Mouse (Mus musculus): ENCODE results near the gene Gabarapl1. TPM values are rescaled to one million over a fixed set of nuclear protein-coding genes. Genes with fewer than 3 reads are reported as not detected.
A peak's percentile ranks its signal among the peaks of the same experiment; 100 is the strongest.
"Not testable (repeated sequence)": the region's sequence is repeated elsewhere in the genome, so short reads cannot be mapped to it uniquely, and the experiment has no call there.

The Gabarapl1 gene
- polyA plus RNA-seq (2012; ENCODE audit: insufficient read depth, low replicate concordance): 25.5 and 160 TPM in 2 replicates

- Histone ChIP-seq H3K9me3 (no peaks in the 10 kb centered on the region), H3K4me3 (replicated peaks) (peak within 1 kb of the TSS; percentile 98), H3K36me3 (replicated peaks; ENCODE audit: low read length) (peaks cover 38% of the 10 kb centered on the region), H3K4me1 (peaks cover 50% of the 10 kb centered on the region), H3K27me3 (replicated peaks) (no peaks in the 10 kb centered on the region)
- no peak for TF ChIP-seq FLI1 (IDR thresholded peaks at IDR 0.05; ENCODE audit: low read length)
Observed at GRCm38 (mm10) chr6:129532942-129533860, at the start of gene Gabarapl1. TSS of gene Gabarapl1 (plus strand) at chr6:129533160.

- Histone ChIP-seq H3K27me3 (replicated peaks) (no peaks in the 10 kb centered on the region), H3K4me1 (no peaks in the 10 kb centered on the region), H3K4me3 (replicated peaks) (no peak overlapping the region), H3K9me3 (no peaks in the 10 kb centered on the region), H3K36me3 (replicated peaks; ENCODE audit: low read length) (peaks cover 11% of the 10 kb centered on the region)
- TF ChIP-seq FLI1 (IDR thresholded peaks at IDR 0.05; ENCODE audit: low read length) (no peak), GATA1 (IDR thresholded peaks at IDR 0.05; ENCODE audit: borderline replicate concordance, low read length) (no peak)
Observed at GRCm38 (mm10) chr6:129494924-129495323, 38.0 kb upstream of the Gabarapl1 start.

- TF ChIP-seq GATA1 (IDR thresholded peaks at IDR 0.05; ENCODE audit: borderline replicate concordance, low read length): no peak
- TF ChIP-seq FLI1 (IDR thresholded peaks at IDR 0.05; ENCODE audit: low read length): no peak
- no peaks in the 10 kb centered on the region for H3K9me3 ChIP-seq
- H3K4me3 ChIP-seq (replicated peaks): no peak overlapping the region
- no peaks in the 10 kb centered on the region for H3K4me1 ChIP-seq
- peaks cover 24% of the 10 kb centered on the region for H3K36me3 ChIP-seq (replicated peaks; ENCODE audit: low read length)
- H3K27me3 ChIP-seq (replicated peaks): no peaks in the 10 kb centered on the region
Observed at GRCm38 (mm10) chr6:129497345-129498218, 35.4 kb upstream of the Gabarapl1 start.

- peaks cover 24% of the 10 kb centered on the region for H3K36me3 ChIP-seq (replicated peaks; ENCODE audit: low read length)
- not testable (repeated sequence) for H3K4me1 ChIP-seq; H3K27me3 ChIP-seq (replicated peaks); H3K4me3 ChIP-seq (replicated peaks); H3K9me3 ChIP-seq
Observed at GRCm38 (mm10) chr6:129499516-129499915, 33.4 kb upstream of the Gabarapl1 start.

GRCm38 (mm10) chr6:129503471-129503870 is 29.5 kb upstream of the Gabarapl1 start:
- H3K27me3 ChIP-seq (replicated peaks): no peaks in the 10 kb centered on the region
- H3K36me3 ChIP-seq (replicated peaks; ENCODE audit: low read length): peaks cover 20% of the 10 kb centered on the region
- H3K4me1 ChIP-seq: peaks cover 7% of the 10 kb centered on the region
- no peaks in the 10 kb centered on the region for H3K9me3 ChIP-seq
- TF ChIP-seq GATA1 (IDR thresholded peaks at IDR 0.05; ENCODE audit: borderline replicate concordance, low read length) (no peak), FLI1 (IDR thresholded peaks at IDR 0.05; ENCODE audit: low read length) (no peak)
- no peak overlapping the region for H3K4me3 ChIP-seq (replicated peaks)

- Histone ChIP-seq H3K4me3 (replicated peaks) (no peak within 1 kb of the TSS), H3K27me3 (replicated peaks) (no peaks in the 10 kb centered on the region), H3K36me3 (replicated peaks; ENCODE audit: low read length) (peaks cover 5% of the 10 kb centered on the region), H3K4me1 (peaks cover 12% of the 10 kb centered on the region), H3K9me3 (no peaks in the 10 kb centered on the region)
- TF ChIP-seq GATA1 (IDR thresholded peaks at IDR 0.05; ENCODE audit: borderline replicate concordance, low read length) (no peak), FLI1 (IDR thresholded peaks at IDR 0.05; ENCODE audit: low read length) (no peak)
Observed at GRCm38 (mm10) chr6:129507024-129507423, 25.9 kb upstream of the Gabarapl1 start, which contains the start of gene Olr1. TSS of gene Olr1 (minus strand) at chr6:129507165.

- Histone ChIP-seq H3K27me3 (replicated peaks) (no peaks in the 10 kb centered on the region), H3K4me1 (peaks cover 40% of the 10 kb centered on the region), H3K9me3 (no peaks in the 10 kb centered on the region), H3K36me3 (replicated peaks; ENCODE audit: low read length) (no peaks in the 10 kb centered on the region), H3K4me3 (replicated peaks) (no peak overlapping the region)
- no peak for TF ChIP-seq GATA1 (IDR thresholded peaks at IDR 0.05; ENCODE audit: borderline replicate concordance, low read length)
- no peak for TF ChIP-seq FLI1 (IDR thresholded peaks at IDR 0.05; ENCODE audit: low read length)
Observed at GRCm38 (mm10) chr6:129510120-129510911, 22.6 kb upstream of the Gabarapl1 start.

- Histone ChIP-seq H3K4me1 (peaks cover 44% of the 10 kb centered on the region), H3K9me3 (no peaks in the 10 kb centered on the region), H3K27me3 (replicated peaks) (no peaks in the 10 kb centered on the region), H3K36me3 (replicated peaks; ENCODE audit: low read length) (no peaks in the 10 kb centered on the region), H3K4me3 (replicated peaks) (no peak within 1 kb of the TSS)
- no peak for TF ChIP-seq FLI1 (IDR thresholded peaks at IDR 0.05; ENCODE audit: low read length)
- no peak for TF ChIP-seq GATA1 (IDR thresholded peaks at IDR 0.05; ENCODE audit: borderline replicate concordance, low read length)
Observed at GRCm38 (mm10) chr6:129512367-129512766, 20.6 kb upstream of the Gabarapl1 start, which contains the start of gene Tmem52b. TSS of gene Tmem52b (plus strand) at chr6:129512555.

GRCm38 (mm10) chr6:129512868-129513267 is 20.1 kb upstream of the Gabarapl1 start:
- no peak for TF ChIP-seq FLI1 (IDR thresholded peaks at IDR 0.05; ENCODE audit: low read length)
- no peak for TF ChIP-seq GATA1 (IDR thresholded peaks at IDR 0.05; ENCODE audit: borderline replicate concordance, low read length)
- no peak overlapping the region for H3K4me3 ChIP-seq (replicated peaks)

More at GRCm38 (mm10) chr6:129512868-129513267, 20.1 kb upstream of the Gabarapl1 start:
- Histone ChIP-seq H3K27me3 (replicated peaks) (no peaks in the 10 kb centered on the region), H3K36me3 (replicated peaks; ENCODE audit: low read length) (no peaks in the 10 kb centered on the region), H3K4me1 (peaks cover 49% of the 10 kb centered on the region), H3K9me3 (no peaks in the 10 kb centered on the region)

Measured in megakaryocyte, embryonic 14.5 days (primary cell).